Mouse (Mus musculus) limb, embryonic 14.5 days (tissue): ENCODE data around the gene Cabp7. TPM values are rescaled to one million over a fixed set of nuclear protein-coding genes. Genes with fewer than 3 reads are reported as not detected.

Source experiments
- ATAC-seq: fragments of 200-750 bp; cut with Nextera tagmentation; 2 replicates; pipeline ENCODE4 v1.8.0; 2017; ENCODE audit warnings: low read depth, moderate number of reproducible peaks, moderate TSS enrichment; ENCODE audit not compliant: low FRiP score
- DNase-seq: peaks from one replicate; pipeline ENCODE4 v3.0.0-alpha.2; 2015; ENCODE audit warnings: low spot score
- H3K27ac ChIP-seq: fragments of 300-500 bp; sonication (generic); replicated peaks from 2 replicates; pipeline ENCODE4 v1.5.1; 2014; ENCODE audit warnings: low read depth, mild to moderate bottlenecking, low read length, moderate library complexity, mixed read lengths
- H3K27me3 ChIP-seq: fragments of 300-500 bp; sonication (generic); 2 replicates; pipeline ENCODE4 v1.6.1; 2014; ENCODE audit warnings: low read length, mixed read lengths; ENCODE audit not compliant: control insufficient read depth, insufficient read depth
- H3K36me3 ChIP-seq: fragments of 300-500 bp; sonication (generic); 2 replicates; pipeline ENCODE4 v1.6.1; 2014; ENCODE audit warnings: mild to moderate bottlenecking, low read length, moderate library complexity, mixed read lengths; ENCODE audit not compliant: control insufficient read depth, insufficient read depth
- H3K4me1 ChIP-seq: fragments of 300-500 bp; sonication (generic); 2 replicates; pipeline ENCODE4 v1.6.1; 2014; ENCODE audit warnings: antibody characterized with exemption, low read length, mixed read lengths; ENCODE audit not compliant: control insufficient read depth, insufficient read depth
- H3K4me2 ChIP-seq: fragments of 300-500 bp; sonication (generic); replicated peaks from 2 replicates; pipeline ENCODE4 v1.6.1; 2014; ENCODE audit warnings: low read depth, mild to moderate bottlenecking, low read length, moderate library complexity; ENCODE audit not compliant: severe bottlenecking
- H3K4me3 ChIP-seq: fragments of 300-500 bp; sonication (generic); replicated peaks from 2 replicates; pipeline ENCODE4 v1.5.1; 2014; ENCODE audit warnings: low read length
- H3K9ac ChIP-seq: fragments of 300-500 bp; sonication (generic); 2 replicates; pipeline ENCODE4 v1.6.1; 2014; ENCODE audit warnings: mild to moderate bottlenecking, low read depth, low read length, moderate library complexity; ENCODE audit not compliant: severe bottlenecking
- H3K9me3 ChIP-seq: fragments of 300-500 bp; sonication (generic); 2 replicates; pipeline ENCODE4 v1.6.1; 2016; ENCODE audit warnings: low read length; ENCODE audit not compliant: control insufficient read depth
- POLR2A ChIP-seq: fragments of 200-500 bp; IDR thresholded peaks from 2 replicates; pipeline ENCODE4 v1.8.0; 2012; ENCODE audit warnings: inconsistent platforms, mild to moderate bottlenecking, moderate library complexity, borderline replicate concordance; ENCODE audit not compliant: insufficient read depth, insufficient read length; ENCODE audit errors: extremely low read depth
- WGBS: fragments of 180-500 bp; shearing (Covaris S2); extraction: QIAGEN DNeasy Blood & Tissue Kit; methylation state at CpG from one replicate; pipeline ENCODE4 v1.1.7; 2014; 5-methylcytosine and 5-hydroxymethylcytosine counted together
- polyA plus RNA-seq, 2 experiments: library from polyadenylated mRNA; depleted of rRNA in 1 of 2; stranded (reverse) in 1 of 2; unstranded in 1 of 2; fragments of >200 nt; fragmentation: Nextera tagmentation in 1 of 2; extraction: Ambion mirVana in 1 of 2; gene quantifications; 2 replicates each; pipeline versions ENCODE4 v1.2.1 to v1.2.3; 2012 to 2014

Gene Cabp7
- polyA plus RNA-seq, 2 experiments: 0.14 to 0.17 TPM

- H3K4me3 ChIP-seq: no peak overlapping the region
- TF ChIP-seq POLR2A: no peak
- 9% methylated on average over 4 of the region's 4 CpGs for WGBS
- no peak overlapping the region for H3K9ac ChIP-seq
- no peak for DNase-seq
- no peaks in the 10 kb centered on the region for H3K36me3 ChIP-seq
- no peak for ATAC-seq
- no peaks in the 10 kb centered on the region; the same call in 1 of the 2 replicates for H3K27me3 ChIP-seq
- peaks cover 3% of the 10 kb centered on the region; the same call in 1 of the 2 replicates for H3K9me3 ChIP-seq
- no peak overlapping the region for H3K27ac ChIP-seq
- no peaks in the 10 kb centered on the region for H3K4me1 ChIP-seq
- H3K4me2 ChIP-seq: no peak overlapping the region
Observed at GRCm38 (mm10) chr11:4757789-4758158, 11.2 kb upstream of the Cabp7 start.

- Histone ChIP-seq H3K4me3 (no peak overlapping the region), H3K4me2 (no peak overlapping the region), H3K4me1 (no peaks in the 10 kb centered on the region), H3K27ac (no peak overlapping the region), H3K36me3 (no peaks in the 10 kb centered on the region), H3K9ac (no peak overlapping the region), H3K27me3 (no peaks in the 10 kb centered on the region; the same call in 1 of the 2 replicates), H3K9me3 (peaks cover 3% of the 10 kb centered on the region; the same call in 1 of the 2 replicates)
- TF ChIP-seq POLR2A: no peak
- DNase-seq: no peak
- ATAC-seq: no peak
- WGBS: 44% methylated on average over 11 of the region's 11 CpGs
Observed at GRCm38 (mm10) chr11:4756984-4757788, 10.6 kb upstream of the Cabp7 start.

- DNase-seq: no peak
- H3K27ac ChIP-seq: no peak overlapping the region
- no peak overlapping the region for H3K4me2 ChIP-seq
- no peaks in the 10 kb centered on the region for H3K4me1 ChIP-seq
- H3K4me3 ChIP-seq: no peak overlapping the region
- TF ChIP-seq POLR2A: no peak
- ATAC-seq: no peak
- H3K9me3 ChIP-seq: peaks cover 3% of the 10 kb centered on the region; the same call in 1 of the 2 replicates
- 72% methylated on average over 9 of the region's 9 CpGs for WGBS
- H3K27me3 ChIP-seq: no peaks in the 10 kb centered on the region; the same call in 1 of the 2 replicates
- H3K36me3 ChIP-seq: no peaks in the 10 kb centered on the region
- no peak overlapping the region for H3K9ac ChIP-seq
Observed at GRCm38 (mm10) chr11:4756460-4756859, 9.9 kb upstream of the Cabp7 start.

GRCm38 (mm10) chr11:4754867-4755266, 8.3 kb upstream of the Cabp7 start:
- no peak overlapping the region for H3K27ac ChIP-seq
- TF ChIP-seq POLR2A: no peak
- no peak overlapping the region for H3K9ac ChIP-seq
- no peaks in the 10 kb centered on the region for H3K4me1 ChIP-seq
- ATAC-seq (no peak), DNase-seq (no peak)
- H3K27me3 ChIP-seq: peaks cover 7% of the 10 kb centered on the region
- WGBS: 72% methylated on average over 11 of the region's 11 CpGs
- H3K9me3 ChIP-seq: peaks cover 3% of the 10 kb centered on the region; the same call in 1 of the 2 replicates
- H3K4me3 ChIP-seq: no peak overlapping the region
- no peaks in the 10 kb centered on the region for H3K36me3 ChIP-seq
- no peak overlapping the region for H3K4me2 ChIP-seq

- 91% methylated on average over 3 of the region's 3 CpGs for WGBS
- no peak overlapping the region for H3K9ac ChIP-seq
- H3K9me3 ChIP-seq: peaks cover 3% of the 10 kb centered on the region; the same call in 1 of the 2 replicates
- no peaks in the 10 kb centered on the region for H3K36me3 ChIP-seq
- TF ChIP-seq POLR2A: no peak
- no peaks in the 10 kb centered on the region for H3K4me1 ChIP-seq
- ATAC-seq (no peak), DNase-seq (no peak)
- H3K27ac ChIP-seq: no peak overlapping the region
- H3K27me3 ChIP-seq: peaks cover 15% of the 10 kb centered on the region
- H3K4me2 ChIP-seq: no peak overlapping the region
- H3K4me3 ChIP-seq: no peak overlapping the region
Observed at GRCm38 (mm10) chr11:4754036-4754435, 7.5 kb upstream of the Cabp7 start.

GRCm38 (mm10) chr11:4752836-4753235, 6.3 kb upstream of the Cabp7 start:
- no peak overlapping the region for H3K27ac ChIP-seq
- H3K4me3 ChIP-seq: no peak overlapping the region
- peaks cover 3% of the 10 kb centered on the region; the same call in 1 of the 2 replicates for H3K9me3 ChIP-seq
- no peaks in the 10 kb centered on the region for H3K4me1 ChIP-seq
- no peak for ATAC-seq
- no peak for TF ChIP-seq POLR2A
- no peak overlapping the region for H3K4me2 ChIP-seq
- no peak for DNase-seq
- no peaks in the 10 kb centered on the region for H3K36me3 ChIP-seq
- peaks cover 27% of the 10 kb centered on the region for H3K27me3 ChIP-seq
- WGBS: 18% methylated on average over 10 of the region's 10 CpGs
- H3K9ac ChIP-seq: no peak overlapping the region
